Mouse (Mus musculus) layer of hippocampus, postnatal 25 days (tissue): ENCODE measurements around the gene Slc16a12. TPM values are rescaled to one million over a fixed set of nuclear protein-coding genes. Genes with fewer than 3 reads are reported as not detected.
"Not testable (repeated sequence)": the region's sequence is repeated elsewhere in the genome, so short reads cannot be mapped to it uniquely, and the experiment has no call there.

Experiments used
- DNase-seq, 2 experiments: peaks; one replicate each; pipeline ENCODE4 v3.0.0; 2022; ENCODE audit warnings: mixed read lengths in 2 of 2, low spot score in 1 of 2; ENCODE audit errors: extremely low spot score in 1 of 2
- total RNA-seq, 2 experiments: library from RNA; stranded (reverse); gene quantifications; 2 replicates each; pipeline ENCODE4 v1.2.3; 2021

Gene Slc16a12
- total RNA-seq = 1 to 10 TPM; 1.2 to 1.5 TPM

- peak; percentile 5 to 9 for DNase-seq
These were observed at the start of gene Slc16a12 for GRCm38 (mm10) chr19:34746688-34747504. Gene Slc16a12 (minus strand): TSS chr19:34747289.

DNA sequence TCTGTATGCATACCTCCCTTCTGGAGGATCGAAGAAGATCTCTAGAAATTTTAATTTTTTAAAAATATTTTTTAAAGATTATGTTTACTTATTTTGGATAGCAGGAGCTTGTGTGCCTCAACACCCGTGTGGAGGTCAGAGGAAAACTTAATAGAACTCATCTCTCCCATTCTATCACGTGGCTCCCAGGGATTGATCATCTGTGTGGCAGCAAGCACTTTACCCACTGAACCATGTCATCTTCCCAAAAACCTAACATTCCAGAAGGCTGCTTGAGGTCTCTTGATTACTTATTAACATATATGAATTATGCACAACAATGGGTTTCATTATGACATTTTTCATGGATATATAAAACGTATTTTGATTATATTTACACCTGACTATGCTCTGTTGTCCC is 49.3 kb upstream of the Slc16a12 start:
- DNase-seq = no peak

DNA sequence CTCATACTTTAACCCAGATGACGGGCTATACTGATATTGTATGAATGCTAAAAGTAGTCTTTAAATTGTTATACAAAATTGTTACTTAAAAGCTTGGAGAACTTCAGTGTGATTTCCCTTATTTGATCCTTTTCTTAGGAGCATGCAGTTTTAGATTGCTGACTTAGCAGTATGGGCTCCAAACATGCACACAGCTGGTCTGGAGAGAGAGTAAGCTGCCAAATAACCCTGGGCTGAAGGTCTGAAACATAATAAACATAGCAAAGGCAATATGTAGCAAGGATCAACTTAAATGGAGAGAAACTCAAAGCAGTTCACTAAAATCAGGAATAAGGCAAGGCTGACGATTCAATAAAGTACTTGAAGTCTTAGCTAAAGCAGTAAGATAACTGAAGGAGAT is 35.4 kb upstream of the Slc16a12 start:
- DNase-seq = no peak

GRCm38 (mm10) chr19:34778993-34779392 is 31.9 kb upstream of the Slc16a12 start:
- DNase-seq = no peak

DNA sequence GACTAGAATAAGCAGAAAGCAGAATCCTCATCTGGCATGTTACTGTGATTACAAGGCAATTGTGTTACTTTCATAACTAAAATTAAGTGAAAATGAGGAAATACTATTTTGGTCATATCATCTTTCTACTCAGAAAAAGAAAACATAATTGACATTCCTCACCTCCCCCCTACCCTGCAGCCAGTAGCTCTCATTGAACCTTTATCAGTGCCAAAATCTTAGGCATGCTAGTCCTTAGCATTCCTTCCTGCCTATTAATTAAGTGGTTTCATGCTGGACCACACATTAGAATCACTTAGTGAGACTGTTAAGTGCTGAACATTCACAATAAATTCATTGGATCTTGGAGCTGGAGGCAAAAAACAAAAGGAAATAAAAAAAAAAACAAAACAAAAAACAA is 31.0 kb upstream of the Slc16a12 start:
- DNase-seq = no peak

DNA sequence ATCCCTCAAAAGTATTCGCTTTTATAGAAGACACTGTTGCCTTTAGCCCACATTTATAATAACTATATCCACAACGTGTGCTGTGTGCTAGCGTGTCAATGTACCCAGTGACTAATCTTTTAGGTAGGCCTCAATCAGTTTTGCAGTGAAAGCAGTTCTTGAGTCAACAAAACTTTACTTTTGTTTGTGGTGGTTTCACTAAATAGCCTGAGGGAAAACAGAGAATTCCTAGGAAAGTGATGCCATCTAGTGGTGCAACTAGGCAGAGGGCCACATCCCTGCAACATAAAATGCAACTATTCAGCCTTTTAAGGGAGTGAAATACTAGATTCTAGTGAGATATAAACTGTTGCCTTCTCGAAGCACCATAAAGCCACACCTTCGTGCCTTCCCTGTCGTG is 25.7 kb upstream of the Slc16a12 start:
- peak; percentile 29 to 58 for DNase-seq

GRCm38 (mm10) chr19:34770764-34771163 is 23.7 kb upstream of the Slc16a12 start:
- DNase-seq = no peak

DNA sequence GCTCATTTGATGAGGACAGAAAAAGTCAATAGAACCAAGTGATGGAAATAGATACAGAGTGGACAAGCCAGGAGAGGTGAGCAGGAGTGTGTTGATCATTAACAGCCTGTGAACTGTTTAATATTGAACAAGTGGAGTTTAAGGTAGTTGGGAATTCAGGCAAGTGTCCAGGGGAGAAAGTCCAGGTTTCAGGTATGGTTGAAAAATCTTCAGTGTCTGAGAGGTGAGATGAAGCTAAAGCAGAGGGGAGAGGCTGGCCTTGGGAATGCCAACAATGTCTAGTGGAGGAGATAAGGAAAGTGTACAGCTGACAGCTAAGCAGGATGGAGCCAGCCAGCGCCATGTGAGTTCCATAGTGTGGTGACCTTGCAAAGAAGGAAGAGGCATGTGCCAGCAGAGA is 11.7 kb upstream of the Slc16a12 start:
- no peak for DNase-seq

GRCm38 (mm10) chr19:34756561-34757240 is 9.6 kb upstream of the Slc16a12 start:
- no peak for DNase-seq

GRCm38 (mm10) chr19:34755680-34756079 is 8.6 kb upstream of the Slc16a12 start:
- no peak for DNase-seq

GRCm38 (mm10) chr19:34753243-34753642 is 6.2 kb upstream of the Slc16a12 start:
- DNase-seq = no peak

GRCm38 (mm10) chr19:34752391-34753092 is 5.5 kb upstream of the Slc16a12 start:
- no peak for DNase-seq

DNA sequence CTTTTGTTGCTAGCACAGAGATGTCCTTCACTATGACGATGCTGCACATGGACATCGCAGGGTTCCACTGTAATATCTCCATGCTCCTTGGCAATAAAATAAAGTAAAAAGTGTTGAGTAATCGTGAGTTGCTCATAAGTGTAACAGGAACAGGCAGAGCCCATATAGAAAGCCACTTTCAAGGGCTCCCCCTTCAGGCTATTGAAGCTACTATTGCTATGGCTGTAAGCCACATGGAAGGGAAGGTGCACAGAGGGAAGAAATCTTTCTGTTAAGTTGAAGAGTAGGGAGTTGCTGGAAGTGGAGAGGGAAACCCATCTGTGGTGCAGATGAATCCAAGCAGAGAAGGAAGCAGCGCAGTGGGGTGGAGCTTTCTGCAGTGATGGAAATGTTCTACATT is 4.1 kb upstream of the Slc16a12 start:
- no peak for DNase-seq

GRCm38 (mm10) chr19:34748992-34749391 is 1.9 kb upstream of the Slc16a12 start:
- no peak for DNase-seq

GRCm38 (mm10) chr19:34747969-34748368 is 880 bp upstream of the Slc16a12 start:
- not testable (repeated sequence) for DNase-seq

GRCm38 (mm10) chr19:34746201-34746600 is 888 bp downstream of the Slc16a12 start:
- no peak for DNase-seq

DNA sequence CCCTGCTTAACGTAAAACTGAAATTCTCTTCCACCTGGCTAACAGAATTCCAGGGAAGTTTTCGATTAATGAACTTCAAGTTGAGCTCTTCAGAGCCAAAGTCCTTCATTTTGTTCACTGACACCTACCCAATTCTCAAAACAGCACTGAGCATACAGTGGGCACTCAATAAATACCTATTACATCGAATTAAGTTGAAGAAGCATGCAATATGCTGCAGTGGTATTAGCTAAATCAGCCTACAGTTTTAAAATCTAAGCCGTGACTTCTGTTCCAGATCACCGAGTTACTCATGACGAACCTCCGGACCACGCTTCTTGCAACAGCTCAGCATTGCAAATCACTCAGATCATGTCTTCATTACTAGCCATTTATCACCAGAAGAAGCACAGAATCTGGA is 2.1 kb downstream of the Slc16a12 start:
- no peak for DNase-seq

DNA sequence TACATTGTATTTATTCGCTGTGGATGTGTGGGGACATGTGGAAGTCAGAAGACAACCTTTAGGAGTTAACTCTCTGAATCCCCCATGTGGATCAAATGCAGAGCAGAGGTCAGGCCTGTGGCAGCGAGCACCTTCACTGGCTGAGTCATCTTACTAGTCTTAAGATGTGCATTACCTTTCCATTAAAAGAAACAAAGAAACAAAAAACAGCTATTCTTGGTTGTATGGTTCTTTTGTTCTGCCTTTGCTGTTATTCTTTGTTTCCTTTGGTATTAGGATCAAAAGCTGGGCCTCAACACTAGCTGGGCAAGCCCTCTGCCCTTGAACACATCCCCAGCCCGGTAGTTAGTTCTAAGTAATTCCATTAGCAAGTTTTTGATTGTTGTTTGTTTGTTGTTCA is 9.2 kb downstream of the Slc16a12 start:
- no peak for DNase-seq

DNA sequence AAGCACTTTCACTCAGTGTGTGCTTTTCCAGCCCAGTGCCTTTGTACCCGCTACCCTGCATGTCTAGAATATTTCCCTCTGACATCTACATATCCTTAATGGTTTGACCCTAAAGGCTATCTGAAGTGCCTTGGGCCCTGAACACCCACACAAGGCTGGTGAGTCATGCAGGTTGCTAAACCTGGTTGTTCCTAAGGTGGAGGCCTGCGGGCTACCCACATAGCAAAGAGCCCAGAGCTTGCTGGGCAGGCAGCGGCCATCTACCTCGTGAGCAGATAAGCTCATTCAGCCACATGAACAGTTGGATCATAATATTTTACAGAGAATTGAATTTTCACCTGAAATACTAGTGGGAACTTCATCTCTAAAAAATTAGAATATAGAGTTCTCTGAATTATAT is 11.2 kb downstream of the Slc16a12 start:
- no peak for DNase-seq

GRCm38 (mm10) chr19:34733020-34733419 is 14.1 kb downstream of the Slc16a12 start:
- DNase-seq = no peak

- no peak for DNase-seq
These were observed 15.7 kb downstream of the Slc16a12 start for GRCm38 (mm10) chr19:34731356-34731755.
